Mouse (Mus musculus) hindbrain, embryonic 13.5 days (tissue): ENCODE measurements at regions not wholly inside any gene's neighbourhood (a gene's known extent, or its start where the extent isn't known, plus 50 kb on each side); places are given as distances from the start of the nearest gene placed in this dataset.
A peak's percentile ranks its signal among the peaks of the same experiment; 100 is the strongest.

Source experiments
- ATAC-seq: fragments of 200-750 bp; cut with Nextera tagmentation; 2 replicates; pipeline ENCODE4 v1.8.0; 2017; ENCODE audit warnings: moderate TSS enrichment; ENCODE audit not compliant: low FRiP score
- H3K27ac ChIP-seq: fragments of 300-500 bp; sonication (generic); 2 replicates; pipeline ENCODE4 v1.5.1; 2015; ENCODE audit warnings: inconsistent platforms, mild to moderate bottlenecking, moderate library complexity
- H3K27me3 ChIP-seq: fragments of 300-500 bp; sonication (generic); 2 replicates; pipeline ENCODE4 v1.6.1; 2015; ENCODE audit warnings: mild to moderate bottlenecking, inconsistent platforms
- H3K36me3 ChIP-seq: fragments of 300-500 bp; sonication (generic); 2 replicates; pipeline ENCODE4 v1.6.1; 2015; ENCODE audit warnings: mild to moderate bottlenecking, inconsistent platforms
- H3K4me1 ChIP-seq: fragments of 300-500 bp; sonication (generic); replicated peaks from 2 replicates; pipeline ENCODE4 v1.6.1; 2015; ENCODE audit warnings: inconsistent platforms
- H3K4me2 ChIP-seq: fragments of 300-500 bp; sonication (generic); 2 replicates; pipeline ENCODE4 v1.6.1; 2015; ENCODE audit warnings: inconsistent platforms, mild to moderate bottlenecking, moderate library complexity
- H3K4me3 ChIP-seq: fragments of 300-500 bp; sonication (generic); 2 replicates; pipeline ENCODE4 v1.5.1; 2015; ENCODE audit warnings: mild to moderate bottlenecking, inconsistent platforms
- H3K9ac ChIP-seq: fragments of 300-500 bp; sonication (generic); 2 replicates; pipeline ENCODE4 v1.6.1; 2015; ENCODE audit warnings: mild to moderate bottlenecking, inconsistent platforms
- H3K9me3 ChIP-seq: fragments of 300-500 bp; sonication (generic); 2 replicates; pipeline ENCODE4 v1.6.1; 2016; ENCODE audit warnings: inconsistent platforms
- WGBS: fragments of 180-500 bp; shearing (Covaris S2); methylation state at CpG from one replicate; pipeline ENCODE4 v1.1.7; 2015; 5-methylcytosine and 5-hydroxymethylcytosine counted together

DNA sequence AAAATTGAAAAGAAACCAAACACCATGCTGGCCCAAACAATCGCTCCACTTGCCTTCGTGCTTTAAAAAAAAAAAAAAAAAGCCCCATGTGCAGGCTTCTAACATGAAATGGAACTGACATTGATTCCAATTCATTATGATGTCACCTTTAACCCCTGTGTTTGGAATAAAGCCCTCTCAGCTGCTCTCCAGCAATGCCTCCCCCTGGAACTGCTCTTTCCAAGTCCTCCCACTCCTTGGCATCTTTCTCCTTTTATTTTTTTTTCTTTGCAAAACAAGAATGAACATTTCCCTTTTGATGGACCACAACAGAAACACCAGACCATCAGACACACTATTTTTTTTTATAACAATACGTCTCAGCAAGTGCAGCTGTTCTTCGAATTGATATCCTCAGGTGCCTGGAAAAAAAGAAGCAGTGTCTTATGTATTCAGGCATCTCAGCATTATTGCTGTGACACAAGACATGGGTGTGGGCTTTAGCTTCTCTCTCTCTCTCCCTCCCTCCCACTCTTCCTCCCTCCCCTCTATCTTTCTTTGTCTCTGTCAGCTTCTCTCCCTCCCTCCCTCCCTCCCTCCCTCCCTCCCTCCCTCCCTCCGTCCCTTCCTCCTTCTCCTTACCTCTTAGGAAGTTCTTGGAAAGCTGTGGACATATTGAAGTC lies 152.3 kb upstream of the Pitrm1 start:
- whole genome bisulfite sequencing = 46% methylated on average over 4 of the region's 5 CpGs
- H3K36me3 ChIP-seq = no peaks in the 10 kb centered on the region
- H3K9ac ChIP-seq = no peak overlapping the region
- H3K9me3 ChIP-seq = no peaks in the 10 kb centered on the region
- H3K27ac ChIP-seq = no peak overlapping the region
- H3K4me2 ChIP-seq = no peak overlapping the region
- no peaks in the 10 kb centered on the region for H3K4me1 ChIP-seq
- no peak for ATAC-seq
- H3K27me3 ChIP-seq = no peaks in the 10 kb centered on the region
- H3K4me3 ChIP-seq = no peak overlapping the region

DNA sequence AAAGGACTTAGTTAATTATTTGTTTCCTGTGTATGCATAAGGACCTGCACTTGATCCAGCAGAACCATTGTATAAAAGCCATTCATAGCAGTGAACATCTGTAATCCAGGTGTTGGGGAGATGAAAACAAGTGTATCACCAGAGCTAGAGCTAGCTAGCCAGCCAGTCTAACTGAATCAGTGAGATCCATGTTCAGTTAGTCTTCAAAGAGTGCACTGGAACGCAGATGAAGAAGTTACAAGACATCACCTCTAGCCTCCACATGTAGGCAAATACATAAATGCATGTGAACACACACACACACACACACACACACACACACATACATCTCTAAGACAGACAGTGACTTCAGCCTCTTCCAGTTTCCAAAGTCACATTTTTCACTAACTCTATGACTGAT lies 150.3 kb upstream of the Pitrm1 start:
- no peak for ATAC-seq
- H3K4me2 ChIP-seq = no peak overlapping the region
- no peak overlapping the region for H3K4me3 ChIP-seq
- H3K4me1 ChIP-seq = no peaks in the 10 kb centered on the region
- 100% methylated on average over 1 of the region's 1 CpGs for WGBS
- no peak overlapping the region for H3K9ac ChIP-seq
- no peaks in the 10 kb centered on the region for H3K36me3 ChIP-seq
- H3K27ac ChIP-seq = no peak overlapping the region
- H3K9me3 ChIP-seq = no peaks in the 10 kb centered on the region
- no peaks in the 10 kb centered on the region for H3K27me3 ChIP-seq

DNA sequence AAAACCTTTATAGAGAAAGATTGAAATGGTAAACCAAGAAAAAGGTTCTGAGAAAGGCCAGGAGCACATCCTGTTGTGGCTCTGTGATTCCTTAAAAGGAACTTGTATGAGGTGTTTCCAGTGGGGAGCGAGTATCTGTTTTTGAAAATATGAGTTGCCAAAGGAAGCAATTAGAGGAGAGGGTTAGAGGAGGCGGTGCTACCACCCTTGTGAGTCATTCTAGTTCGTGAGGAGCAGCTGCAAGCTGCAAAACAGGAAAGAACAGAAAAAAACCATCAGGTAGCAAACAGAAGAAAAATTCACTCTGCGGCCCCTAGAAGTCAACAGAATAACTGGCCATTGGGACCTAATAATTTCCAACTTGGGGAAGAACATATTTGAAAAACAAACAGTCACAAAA lies 116.1 kb upstream of the Pitrm1 start:
- Histone ChIP-seq H3K27me3 (no peaks in the 10 kb centered on the region), H3K9me3 (no peaks in the 10 kb centered on the region), H3K4me3 (no peak overlapping the region), H3K36me3 (no peaks in the 10 kb centered on the region), H3K4me1 (no peaks in the 10 kb centered on the region), H3K27ac (no peak overlapping the region), H3K9ac (no peak overlapping the region), H3K4me2 (no peak overlapping the region)
- no peak for ATAC-seq
- 77% methylated on average over 4 of the region's 4 CpGs for WGBS

DNA sequence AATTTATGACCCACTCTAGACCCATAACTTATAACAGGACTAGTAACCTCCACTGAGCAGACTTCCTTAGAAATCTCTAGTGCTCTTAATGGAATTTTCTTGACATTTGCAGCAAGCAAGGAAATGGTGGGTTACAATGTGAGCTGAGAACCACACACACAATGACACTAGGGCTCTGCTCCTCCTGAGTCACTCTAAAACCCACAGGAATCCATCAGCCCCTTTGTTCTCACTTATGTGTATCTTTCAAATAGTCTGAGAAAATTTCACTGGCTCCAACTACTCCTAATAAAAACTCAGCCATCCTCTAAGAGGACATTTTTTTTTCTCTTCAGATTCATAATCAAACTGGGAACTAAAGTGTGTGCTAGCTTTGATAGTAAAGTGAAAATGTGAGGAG lies 101.0 kb upstream of the Pitrm1 start:
- Histone ChIP-seq H3K9me3 (no peaks in the 10 kb centered on the region), H3K4me1 (no peaks in the 10 kb centered on the region), H3K36me3 (no peaks in the 10 kb centered on the region), H3K9ac (no peak overlapping the region), H3K27ac (no peak overlapping the region), H3K27me3 (no peaks in the 10 kb centered on the region), H3K4me3 (no peak overlapping the region), H3K4me2 (no peak overlapping the region)
- no peak for ATAC-seq

DNA sequence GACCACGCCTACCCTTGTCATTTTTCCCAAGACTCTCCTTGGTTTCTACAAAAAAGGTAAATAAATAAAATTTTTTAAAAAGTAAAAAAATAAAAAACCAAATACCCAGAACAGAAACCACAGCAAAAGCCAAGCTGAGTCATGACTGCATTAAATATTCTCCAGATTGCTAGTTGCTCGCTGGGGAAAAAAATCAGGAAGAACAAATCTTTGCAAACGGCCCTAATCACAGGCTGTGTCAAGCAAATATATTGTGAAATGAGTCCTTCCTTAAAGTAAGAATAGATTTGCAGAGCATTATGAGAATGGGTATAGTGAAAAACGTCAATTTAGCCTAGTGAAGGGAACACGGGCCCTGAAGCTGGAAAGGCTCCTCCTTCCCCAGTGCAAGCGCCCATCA lies 86.6 kb upstream of the Pitrm1 start:
- no peaks in the 10 kb centered on the region for H3K36me3 ChIP-seq
- 89% methylated on average over 6 of the region's 6 CpGs for WGBS
- H3K4me1 ChIP-seq = no peaks in the 10 kb centered on the region
- H3K27ac ChIP-seq = no peak overlapping the region
- H3K4me3 ChIP-seq = no peak overlapping the region
- no peak for ATAC-seq
- no peak overlapping the region for H3K4me2 ChIP-seq
- H3K9me3 ChIP-seq = no peaks in the 10 kb centered on the region
- H3K9ac ChIP-seq = no peak overlapping the region
- no peaks in the 10 kb centered on the region for H3K27me3 ChIP-seq

DNA sequence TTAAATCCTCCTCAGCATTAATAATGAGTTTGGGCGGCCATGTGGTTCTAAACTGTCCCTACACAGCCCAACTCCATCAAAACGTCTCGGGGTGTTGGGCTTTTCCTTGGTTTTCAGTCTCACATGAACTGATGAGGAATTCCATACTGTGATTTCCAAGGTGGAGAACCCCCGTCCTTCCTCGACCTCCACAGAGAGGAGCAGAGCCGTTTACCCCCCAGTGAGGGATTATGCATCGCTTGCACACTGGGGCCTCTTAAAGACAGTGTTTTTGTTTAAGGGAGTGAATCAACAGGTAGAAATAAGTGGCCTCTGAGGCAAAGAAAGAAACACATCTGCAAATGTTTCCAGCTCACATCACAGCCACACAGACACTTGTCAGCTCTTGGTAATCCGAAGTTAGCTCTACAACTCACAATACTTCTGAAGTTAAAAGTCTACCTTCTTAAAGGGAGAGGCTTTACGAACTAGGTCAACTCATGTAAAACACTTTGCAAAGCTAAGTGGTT lies 82.0 kb upstream of the Pitrm1 start:
- WGBS = 33% methylated on average over 9 of the region's 9 CpGs
- Histone ChIP-seq H3K9me3 (no peaks in the 10 kb centered on the region), H3K9ac (no peak overlapping the region), H3K27me3 (no peaks in the 10 kb centered on the region), H3K4me1 (peaks cover 18% of the 10 kb centered on the region), H3K27ac (no peak overlapping the region), H3K4me3 (no peak overlapping the region), H3K4me2 (no peak overlapping the region), H3K36me3 (no peaks in the 10 kb centered on the region)
- ATAC-seq = no peak

DNA sequence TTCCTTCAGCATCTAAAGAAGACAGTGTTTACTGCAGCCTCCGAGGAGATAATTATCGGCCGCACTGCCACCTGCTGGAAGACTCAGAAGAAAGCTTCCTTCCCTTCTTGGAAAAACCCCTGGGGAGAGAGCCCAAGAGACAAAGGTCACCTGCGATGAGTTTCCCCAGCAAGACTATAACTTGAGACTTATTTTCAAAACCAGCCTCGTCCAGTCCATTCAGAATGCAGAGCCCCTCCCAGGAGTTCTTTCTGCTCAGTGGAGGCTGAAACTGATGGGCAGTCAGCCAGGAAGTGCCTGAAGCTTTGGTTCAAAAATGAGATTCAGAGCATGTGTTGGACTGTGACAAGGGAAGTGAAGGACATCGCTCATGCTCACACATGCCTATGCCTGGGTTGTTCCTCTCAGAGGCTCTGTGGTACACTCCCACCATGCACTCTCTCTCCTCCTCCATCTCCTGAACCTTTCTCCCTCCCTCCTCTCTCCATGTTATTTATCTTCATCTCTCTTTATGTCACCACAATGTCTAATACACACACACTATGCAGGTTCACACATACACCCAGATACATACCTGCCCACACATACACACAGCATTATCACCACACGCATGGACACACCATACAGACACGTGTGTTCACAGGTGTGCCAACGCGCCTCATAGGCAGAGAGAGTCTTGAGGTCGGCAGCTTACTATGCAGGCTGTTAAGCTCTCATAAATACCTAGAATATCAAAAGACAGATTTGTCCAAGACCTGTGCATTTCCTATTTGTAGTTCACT lies 78.3 kb upstream of the Pitrm1 start:
- ATAC-seq = peak; percentile 50

DNA sequence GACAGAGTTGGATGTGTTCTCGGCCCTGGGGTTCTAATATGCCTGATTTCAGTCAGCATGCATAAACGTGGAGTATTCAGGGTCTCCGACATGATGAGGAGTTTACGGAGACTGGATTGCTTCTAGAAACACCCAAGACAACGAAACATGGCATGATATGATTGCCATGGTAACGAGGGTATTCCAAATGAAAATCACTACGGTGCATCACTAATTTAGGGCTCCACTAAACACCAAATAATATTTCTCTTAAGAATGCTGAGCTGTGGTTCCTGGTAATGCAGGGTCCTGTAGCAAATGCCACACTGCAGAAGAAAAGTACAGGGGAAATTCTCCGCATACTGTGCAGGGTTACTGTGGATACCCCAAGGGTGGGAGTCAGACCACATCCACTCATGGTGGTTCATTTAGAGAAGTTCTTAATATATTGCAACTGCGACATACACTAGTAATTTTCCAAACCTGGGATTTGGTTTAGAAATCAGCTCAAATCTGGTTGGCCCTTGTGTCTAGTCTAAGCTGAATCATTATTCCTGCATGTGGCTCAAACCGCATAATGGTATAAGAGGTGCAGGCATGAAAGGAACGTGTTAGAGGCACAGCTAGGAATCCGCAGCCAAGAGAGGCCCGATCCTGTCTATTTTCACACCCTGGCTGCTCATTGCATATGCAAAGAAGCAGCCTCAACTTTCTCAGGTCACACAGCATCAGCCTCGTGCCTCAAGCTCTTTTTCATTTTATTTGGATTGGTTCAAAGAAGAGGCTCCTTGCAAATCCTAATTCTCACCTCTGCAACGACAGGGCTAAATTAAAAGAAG lies 77.5 kb upstream of the Pitrm1 start:
- Histone ChIP-seq H3K4me1 (peaks cover 36% of the 10 kb centered on the region), H3K4me3 (no peak overlapping the region), H3K9ac (no peak overlapping the region), H3K27ac (no peak overlapping the region), H3K27me3 (no peaks in the 10 kb centered on the region), H3K9me3 (no peaks in the 10 kb centered on the region), H3K4me2 (no peak overlapping the region), H3K36me3 (no peaks in the 10 kb centered on the region)
- 55% methylated on average over 15 of the region's 15 CpGs for WGBS
- no peak for ATAC-seq

More for the DNA sequence above, 78.3 kb upstream of the Pitrm1 start:
- Histone ChIP-seq H3K27ac (no peak overlapping the region), H3K27me3 (no peaks in the 10 kb centered on the region), H3K36me3 (no peaks in the 10 kb centered on the region), H3K9me3 (no peaks in the 10 kb centered on the region), H3K4me2 (no peak overlapping the region), H3K9ac (no peak overlapping the region), H3K4me1 (peaks cover 36% of the 10 kb centered on the region), H3K4me3 (no peak overlapping the region)
- 59% methylated on average over 11 of the region's 11 CpGs for WGBS

DNA sequence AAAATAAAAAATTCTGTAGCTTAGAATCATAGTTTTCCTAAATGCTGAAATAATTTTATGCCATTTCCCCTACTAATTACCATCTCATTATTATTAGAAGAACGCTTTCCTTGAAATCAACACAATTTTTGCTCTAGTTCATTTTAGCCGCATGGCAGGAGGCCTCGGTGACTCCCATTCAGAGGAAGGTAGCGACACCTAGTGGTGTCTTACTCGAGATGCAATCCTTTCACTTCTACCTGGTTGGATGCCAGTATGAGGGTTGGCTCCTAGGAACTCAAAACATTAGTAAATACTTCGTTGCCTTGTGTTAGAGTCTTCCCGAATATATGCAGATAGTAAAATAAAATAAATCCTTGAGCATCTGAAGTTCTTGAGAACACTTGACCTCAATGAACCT lies 76.3 kb upstream of the Pitrm1 start:
- Histone ChIP-seq H3K9me3 (no peaks in the 10 kb centered on the region), H3K4me2 (no peak overlapping the region)
- 6% methylated on average over 7 of the region's 7 CpGs for WGBS

DNA sequence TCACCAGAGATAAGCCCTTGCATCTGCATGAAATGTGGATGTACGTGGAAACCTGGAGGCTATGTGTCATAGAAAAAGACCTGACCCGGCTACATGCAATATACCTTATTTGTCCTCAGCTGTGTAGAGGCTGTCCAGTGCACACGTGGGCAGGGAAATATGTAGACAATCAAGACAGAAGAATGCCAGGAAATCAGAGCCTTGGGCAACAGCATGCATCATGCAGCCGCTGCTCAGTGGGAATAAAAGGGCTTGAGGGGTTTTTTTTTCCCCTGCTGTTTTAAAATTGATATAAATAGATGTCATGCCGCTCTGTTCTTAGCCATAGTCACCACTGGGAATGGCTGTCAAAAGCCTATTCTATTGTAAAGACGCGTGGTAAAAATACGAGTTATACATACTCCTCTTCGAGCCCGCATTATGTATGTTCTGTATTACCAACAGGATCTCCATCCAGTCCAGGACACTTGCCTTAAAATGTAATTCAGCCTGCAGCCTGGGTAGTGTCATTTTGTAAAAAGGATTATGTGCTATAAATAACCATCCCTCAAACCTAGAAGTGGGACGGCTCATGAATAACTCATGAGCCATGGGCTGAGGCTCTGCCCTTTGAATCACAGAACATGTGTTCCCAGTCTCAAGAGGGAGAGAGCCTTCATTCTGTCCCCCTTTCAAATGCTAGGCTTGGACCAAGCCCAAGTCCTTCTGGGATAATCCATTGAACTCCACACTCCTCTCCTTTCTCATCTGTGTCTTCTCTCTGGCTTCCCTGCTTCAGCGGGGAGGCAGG lies 74.4 kb upstream of the Pitrm1 start:
- Histone ChIP-seq H3K9me3 (no peaks in the 10 kb centered on the region), H3K4me3 (no peak overlapping the region), H3K9ac (no peak overlapping the region), H3K4me2 (0 out of 2 replicates have a peak overlapping the region, but pooled peaks have one; percentile 11), H3K27ac (peak overlapping the region; percentile 56), H3K36me3 (no peaks in the 10 kb centered on the region), H3K4me1 (peaks cover 36% of the 10 kb centered on the region), H3K27me3 (no peaks in the 10 kb centered on the region)
- WGBS = 31% methylated on average over 12 of the region's 12 CpGs
- ATAC-seq = peak; percentile 79

More for the DNA sequence above, 76.3 kb upstream of the Pitrm1 start:
- 0 out of 2 replicates have a peak, but pooled peaks have one; percentile 41 for ATAC-seq
- Histone ChIP-seq H3K4me3 (no peak overlapping the region), H3K9ac (no peak overlapping the region), H3K4me1 (peaks cover 36% of the 10 kb centered on the region), H3K36me3 (no peaks in the 10 kb centered on the region), H3K27ac (no peak overlapping the region), H3K27me3 (no peaks in the 10 kb centered on the region)

DNA sequence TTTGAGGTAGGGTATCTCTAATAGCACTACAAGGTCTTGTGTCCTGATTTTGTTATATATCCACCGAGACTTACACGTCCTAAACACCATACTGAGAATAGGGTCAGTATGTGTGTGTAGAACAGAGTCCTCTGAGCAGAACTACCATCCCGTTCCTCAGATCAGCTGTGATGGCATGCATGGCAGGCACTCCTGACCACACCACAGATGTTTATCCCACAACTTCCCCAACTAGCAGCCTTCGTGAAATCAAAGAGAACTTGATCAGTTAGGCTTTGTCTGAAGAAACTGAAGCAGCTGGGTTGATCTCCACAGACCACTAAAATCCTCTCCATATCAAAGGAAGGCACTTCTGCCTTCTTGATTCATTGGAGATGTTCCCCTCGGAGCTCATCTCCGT lies 68.3 kb upstream of the Pitrm1 start:
- Histone ChIP-seq H3K9me3 (no peaks in the 10 kb centered on the region), H3K27ac (no peak overlapping the region), H3K4me3 (no peak overlapping the region), H3K4me1 (no peaks in the 10 kb centered on the region), H3K27me3 (no peaks in the 10 kb centered on the region), H3K9ac (no peak overlapping the region), H3K36me3 (no peaks in the 10 kb centered on the region), H3K4me2 (no peak overlapping the region)
- ATAC-seq = no peak
- 79% methylated on average over 6 of the region's 6 CpGs for WGBS

DNA sequence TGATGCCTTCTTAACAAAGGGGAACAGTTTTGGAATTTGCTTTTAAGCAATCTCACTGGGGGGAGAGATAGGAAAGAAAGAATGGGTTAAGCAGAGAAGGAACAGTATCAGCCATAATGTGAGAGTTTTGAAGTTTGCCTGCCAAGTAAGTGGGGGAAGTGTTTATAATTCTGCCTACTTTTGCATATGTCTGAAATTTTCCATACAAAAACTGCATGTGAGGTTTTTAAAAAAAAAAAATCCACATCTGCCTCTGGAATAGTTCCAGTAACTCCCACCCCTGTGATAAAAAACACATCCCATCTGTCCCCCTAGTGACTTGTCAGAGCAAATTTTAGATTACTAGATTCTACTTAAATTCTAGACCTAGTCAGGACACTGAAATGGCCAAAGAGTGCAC lies 63.5 kb upstream of the Pitrm1 start:
- no peak for ATAC-seq
- H3K9ac ChIP-seq = no peak overlapping the region
- no peak overlapping the region for H3K4me3 ChIP-seq
- H3K4me2 ChIP-seq = no peak overlapping the region
- H3K4me1 ChIP-seq = no peaks in the 10 kb centered on the region
- H3K36me3 ChIP-seq = no peaks in the 10 kb centered on the region
- H3K9me3 ChIP-seq = no peaks in the 10 kb centered on the region
- no peak overlapping the region for H3K27ac ChIP-seq
- no peaks in the 10 kb centered on the region for H3K27me3 ChIP-seq
